Mouse (Mus musculus) intestine, postnatal 0 days (tissue): ENCODE measurements around the gene Micu1. TPM values are rescaled to one million over a fixed set of nuclear protein-coding genes. Genes with fewer than 3 reads are reported as not detected.

Experiments
- ATAC-seq: fragments of 200-750 bp; cut with Nextera tagmentation; 2 replicates; pipeline ENCODE4 v1.8.0; 2017; ENCODE audit warnings: mild to moderate bottlenecking, moderate TSS enrichment, moderate library complexity
- H3K27ac ChIP-seq: fragments of 300-500 bp; sonication (generic); 2 replicates; pipeline ENCODE4 v1.5.1; 2014; ENCODE audit warnings: mild to moderate bottlenecking, low read depth, low read length, moderate library complexity
- H3K27me3 ChIP-seq: fragments of 300-500 bp; sonication (generic); replicated peaks from 2 replicates; pipeline ENCODE4 v1.6.1; 2014; ENCODE audit warnings: low read length, mixed read lengths; ENCODE audit not compliant: control insufficient read depth, insufficient read depth
- H3K36me3 ChIP-seq: fragments of 300-500 bp; sonication (generic); 2 replicates; pipeline ENCODE4 v1.6.1; 2014; ENCODE audit warnings: mild to moderate bottlenecking, moderate library complexity; ENCODE audit not compliant: control insufficient read depth, insufficient read depth
- H3K4me1 ChIP-seq: fragments of 300-500 bp; sonication (generic); replicated peaks from 2 replicates; pipeline ENCODE4 v1.6.1; 2014; ENCODE audit warnings: antibody characterized with exemption, low read length, mixed read lengths; ENCODE audit not compliant: control insufficient read depth, insufficient read depth
- H3K4me2 ChIP-seq: fragments of 300-500 bp; sonication (generic); replicated peaks from 2 replicates; pipeline ENCODE4 v1.6.1; 2014; ENCODE audit warnings: low read depth, mild to moderate bottlenecking, moderate library complexity
- H3K4me3 ChIP-seq: fragments of 300-500 bp; sonication (generic); 2 replicates; pipeline ENCODE4 v1.5.1; 2014; ENCODE audit warnings: low read depth, low read length
- H3K9ac ChIP-seq: fragments of 300-500 bp; sonication (generic); 2 replicates; pipeline ENCODE4 v1.6.1; 2014; ENCODE audit warnings: mild to moderate bottlenecking, low read depth, low read length
- H3K9me3 ChIP-seq: fragments of 300-500 bp; sonication (generic); 2 replicates; pipeline ENCODE4 v1.6.1; 2016; ENCODE audit warnings: mixed run types; ENCODE audit not compliant: control insufficient read depth
- CTCF ChIP-seq: sonication (generic); IDR thresholded peaks from 2 replicates; pipeline ENCODE4 v1.5.1; 2016; ENCODE audit warnings: low read depth, mild to moderate bottlenecking, control low read depth, antibody characterized with exemption, moderate library complexity
- WGBS: fragments of 180-500 bp; shearing (Covaris S2); extraction: QIAGEN DNeasy Blood & Tissue Kit; methylation state at CpG from one replicate; pipeline ENCODE4 v1.1.7; 2014; 5-methylcytosine and 5-hydroxymethylcytosine counted together
- polyA plus RNA-seq: library from polyadenylated mRNA; unstranded; fragments of >200 nt; fragmentation: Nextera tagmentation; extraction: Ambion mirVana; gene quantifications from 2 replicates; pipeline ENCODE4 v1.2.1, GENCODE M21; 2015

Gene Micu1
- polyA plus RNA-seq, 1 experiment from 2014 or later = 57.8 TPM

GRCm38 (mm10) chr10:59710246-59710645 lies 8.0 kb downstream of the Micu1 start:
- Histone ChIP-seq H3K36me3 (peaks cover 11% of the 10 kb centered on the region), H3K4me1 (no peaks in the 10 kb centered on the region), H3K27ac (no peak overlapping the region), H3K4me2 (no peak overlapping the region), H3K9ac (no peak overlapping the region), H3K9me3 (no peaks in the 10 kb centered on the region), H3K27me3 (no peaks in the 10 kb centered on the region), H3K4me3 (no peak overlapping the region)
- TF ChIP-seq CTCF = peak; percentile 63
- 89% methylated on average over 1 of the region's 1 CpGs for WGBS
- no peak for ATAC-seq

GRCm38 (mm10) chr10:59712062-59712461 lies 9.8 kb downstream of the Micu1 start:
- H3K36me3 ChIP-seq = peaks cover 11% of the 10 kb centered on the region
- no peak for ATAC-seq
- TF ChIP-seq CTCF = no peak
- no peak overlapping the region for H3K27ac ChIP-seq
- no peak overlapping the region for H3K4me3 ChIP-seq
- H3K4me1 ChIP-seq = no peaks in the 10 kb centered on the region
- no peaks in the 10 kb centered on the region for H3K9me3 ChIP-seq
- WGBS = 95% methylated on average over 8 of the region's 8 CpGs
- no peaks in the 10 kb centered on the region for H3K27me3 ChIP-seq
- H3K9ac ChIP-seq = no peak overlapping the region
- no peak overlapping the region for H3K4me2 ChIP-seq

GRCm38 (mm10) chr10:59720017-59720416 lies 17.7 kb downstream of the Micu1 start:
- WGBS = 51% methylated on average over 7 of the region's 7 CpGs
- Histone ChIP-seq H3K36me3 (no peaks in the 10 kb centered on the region; the same call in 1 of the 2 replicates), H3K4me1 (peaks cover 6% of the 10 kb centered on the region; the same call in 1 of the 2 replicates), H3K27me3 (no peaks in the 10 kb centered on the region), H3K9me3 (no peaks in the 10 kb centered on the region), H3K27ac (no peak overlapping the region), H3K4me3 (no peak overlapping the region), H3K4me2 (no peak overlapping the region), H3K9ac (no peak overlapping the region)
- TF ChIP-seq CTCF = no peak
- no peak for ATAC-seq

- Histone ChIP-seq H3K36me3 (no peaks in the 10 kb centered on the region), H3K9ac (no peak overlapping the region), H3K4me3 (no peak overlapping the region), H3K4me2 (no peak overlapping the region), H3K27me3 (no peaks in the 10 kb centered on the region), H3K9me3 (no peaks in the 10 kb centered on the region), H3K4me1 (peaks cover 6% of the 10 kb centered on the region; the same call in 1 of the 2 replicates), H3K27ac (no peak overlapping the region)
- 77% methylated on average over 4 of the region's 4 CpGs for WGBS
- no peak for TF ChIP-seq CTCF
- ATAC-seq = no peak
These were observed 19.3 kb downstream of the Micu1 start for GRCm38 (mm10) chr10:59721555-59721954.

GRCm38 (mm10) chr10:59724634-59725033 lies 22.4 kb downstream of the Micu1 start:
- no peak overlapping the region for H3K4me2 ChIP-seq
- TF ChIP-seq CTCF = no peak
- H3K9ac ChIP-seq = no peak overlapping the region
- peaks cover 7% of the 10 kb centered on the region; the same call in 1 of the 2 replicates for H3K36me3 ChIP-seq
- ATAC-seq = peak; percentile 49; the same call in 1 of the 2 replicates
- H3K9me3 ChIP-seq = no peaks in the 10 kb centered on the region
- no peak overlapping the region for H3K4me3 ChIP-seq
- H3K27ac ChIP-seq = no peak overlapping the region
- peaks cover 6% of the 10 kb centered on the region; the same call in 1 of the 2 replicates for H3K4me1 ChIP-seq
- H3K27me3 ChIP-seq = no peaks in the 10 kb centered on the region

- H3K4me1 ChIP-seq = peaks cover 6% of the 10 kb centered on the region; the same call in 1 of the 2 replicates
- no peak overlapping the region for H3K4me2 ChIP-seq
- 81% methylated on average over 6 of the region's 6 CpGs for WGBS
- no peak overlapping the region for H3K27ac ChIP-seq
- no peak for TF ChIP-seq CTCF
- H3K27me3 ChIP-seq = no peaks in the 10 kb centered on the region
- H3K4me3 ChIP-seq = no peak overlapping the region
- H3K9me3 ChIP-seq = no peaks in the 10 kb centered on the region
- H3K36me3 ChIP-seq = peaks cover 13% of the 10 kb centered on the region; the same call in 1 of the 2 replicates
- no peak overlapping the region for H3K9ac ChIP-seq
- no peak for ATAC-seq
These were observed 25.0 kb downstream of the Micu1 start for GRCm38 (mm10) chr10:59727251-59727650.

- Histone ChIP-seq H3K27me3 (no peaks in the 10 kb centered on the region), H3K9ac (no peak overlapping the region), H3K9me3 (no peaks in the 10 kb centered on the region), H3K27ac (no peak overlapping the region), H3K4me1 (no peaks in the 10 kb centered on the region), H3K4me2 (no peak overlapping the region), H3K36me3 (peaks cover 30% of the 10 kb centered on the region), H3K4me3 (no peak overlapping the region)
- TF ChIP-seq CTCF = no peak
- no peak for ATAC-seq
- 90% methylated on average over 9 of the region's 9 CpGs for WGBS
These were observed 27.0 kb downstream of the Micu1 start for GRCm38 (mm10) chr10:59729261-59729660.
